Mouse (Mus musculus) myocyte (in vitro differentiated cells): ENCODE measurements around the gene Myo1d. TPM values are rescaled to one million over a fixed set of nuclear protein-coding genes. Genes with fewer than 3 reads are reported as not detected.

Experiments
- H3K27me3 ChIP-seq: one replicate; pipeline ENCODE4 v1.6.1; 2011; ENCODE audit not compliant: control insufficient read depth, insufficient read depth, insufficient read length
- H3K36me3 ChIP-seq: one replicate; pipeline ENCODE4 v1.6.1; 2011; ENCODE audit not compliant: control insufficient read depth, insufficient read depth
- H3K4me2 ChIP-seq: one replicate; pipeline ENCODE4 v1.6.1; 2011; ENCODE audit warnings: low read depth, control low read depth
- H3K4me3 ChIP-seq: one replicate; pipeline ENCODE4 v1.5.1; 2011; ENCODE audit warnings: mild to moderate bottlenecking, control low read depth, moderate library complexity
- H3K79me2 ChIP-seq: one replicate; pipeline ENCODE4 v1.6.1; 2011; ENCODE audit not compliant: control insufficient read depth, insufficient read depth
- H3ac ChIP-seq: one replicate; pipeline ENCODE4 v1.6.1; 2011; ENCODE audit not compliant: control insufficient read depth, insufficient read length
- CEBPB ChIP-seq: IDR thresholded peaks from 2 replicates; pipeline ENCODE4 v1.6.1; 2011; ENCODE audit warnings: mild to moderate bottlenecking, moderate library complexity; ENCODE audit not compliant: poor library complexity, insufficient read depth, severe bottlenecking
- E2F4 ChIP-seq: IDR thresholded peaks from one replicate; pipeline ENCODE4 v1.6.1; 2011; ENCODE audit warnings: mild to moderate bottlenecking, control low read depth, moderate library complexity; ENCODE audit not compliant: insufficient read depth
- MAX ChIP-seq: IDR thresholded peaks from one replicate; pipeline ENCODE4 v1.6.1; 2011; ENCODE audit warnings: low read depth, mild to moderate bottlenecking, control low read depth
- MYOD1 ChIP-seq, 3 experiments: IDR thresholded peaks; one replicate each; pipeline ENCODE4 v1.6.1; 2011; ENCODE audit warnings: control low read depth in 2 of 3, low read depth in 2 of 3, mild to moderate bottlenecking in 2 of 3, moderate library complexity in 1 of 3; ENCODE audit not compliant: insufficient read length in 2 of 3, control insufficient read depth in 1 of 3
- MYOG ChIP-seq, 3 experiments: IDR thresholded peaks; one replicate each; pipeline ENCODE4 v1.6.1; 2011; ENCODE audit warnings: control low read depth in 2 of 3, low read depth in 2 of 3, mild to moderate bottlenecking in 2 of 3; ENCODE audit not compliant: insufficient read length in 2 of 3, control insufficient read depth in 1 of 3, insufficient read depth in 1 of 3
- POLR2A ChIP-seq: IDR thresholded peaks from one replicate; pipeline ENCODE4 v1.6.1; 2011; ENCODE audit warnings: low read depth, mild to moderate bottlenecking, control low read depth, moderate library complexity; ENCODE audit not compliant: insufficient read length
- POLR2AphosphoS2 ChIP-seq: IDR thresholded peaks from one replicate; pipeline ENCODE4 v1.6.1; 2011; ENCODE audit warnings: low read depth, control low read depth; ENCODE audit not compliant: insufficient read length
- REST ChIP-seq: IDR thresholded peaks from one replicate; pipeline ENCODE4 v1.6.1; 2011; ENCODE audit warnings: mild to moderate bottlenecking, control low read depth, moderate library complexity; ENCODE audit not compliant: insufficient read depth, insufficient read length
- SRF ChIP-seq: IDR thresholded peaks from one replicate; pipeline ENCODE4 v1.6.1; 2011; ENCODE audit warnings: low read depth; ENCODE audit not compliant: control insufficient read depth, insufficient read length
- TCF12 ChIP-seq: IDR thresholded peaks from one replicate; pipeline ENCODE4 v1.6.1; 2011; ENCODE audit warnings: mild to moderate bottlenecking, control low read depth; ENCODE audit not compliant: poor library complexity, insufficient read depth, severe bottlenecking
- TCF3 ChIP-seq: IDR thresholded peaks from one replicate; pipeline ENCODE4 v1.6.1; 2011; ENCODE audit warnings: low read depth, control low read depth; ENCODE audit not compliant: insufficient read length
- USF1 ChIP-seq: IDR thresholded peaks from one replicate; pipeline ENCODE4 v1.6.1; 2011; ENCODE audit warnings: low read depth, mild to moderate bottlenecking, control low read depth, moderate library complexity
- polyA plus RNA-seq: library from polyadenylated mRNA; unstranded; fragments of >200 nt; fragmentation: generic; extraction: Trizol; gene quantifications from one replicate; pipeline ENCODE4 v1.2.1, GENCODE M21; 2012; ENCODE audit warnings: missing spikeins

The Myo1d gene
- polyA plus RNA-seq, 1 experiment: 10.5 TPM

- Histone ChIP-seq H3K36me3 (no peaks in the 10 kb centered on the region), H3K4me3 (no peak overlapping the region), H3ac (no peak overlapping the region), H3K27me3 (no peaks in the 10 kb centered on the region), H3K79me2 (no peaks in the 10 kb centered on the region), H3K4me2 (no peak overlapping the region)
- TF ChIP-seq CEBPB (no peak), MYOD1 (IDR thresholded peaks at IDR 0.05; ENCODE audit: control insufficient read depth in 1 of 3, insufficient read length in 2 of 3, low read depth in 2 of 3) (no peak), TCF12 (no peak), E2F4 (no peak), MAX (no peak), TCF3 (no peak), MYOG (IDR thresholded peaks at IDR 0.05; ENCODE audit: control insufficient read depth in 1 of 3, insufficient read depth in 1 of 3, insufficient read length in 2 of 3, low read depth in 2 of 3) (no peak), POLR2A (no peak), REST (no peak), POLR2AphosphoS2 (no peak), SRF (no peak), USF1 (no peak)
Measured at GRCm38 (mm10) chr11:80775535-80775934, 4.3 kb downstream of the Myo1d start.

- no peaks in the 10 kb centered on the region for H3K36me3 ChIP-seq
- H3K4me2 ChIP-seq: no peak overlapping the region
Measured at GRCm38 (mm10) chr11:80772595-80773210, 7.1 kb downstream of the Myo1d start.

DNA sequence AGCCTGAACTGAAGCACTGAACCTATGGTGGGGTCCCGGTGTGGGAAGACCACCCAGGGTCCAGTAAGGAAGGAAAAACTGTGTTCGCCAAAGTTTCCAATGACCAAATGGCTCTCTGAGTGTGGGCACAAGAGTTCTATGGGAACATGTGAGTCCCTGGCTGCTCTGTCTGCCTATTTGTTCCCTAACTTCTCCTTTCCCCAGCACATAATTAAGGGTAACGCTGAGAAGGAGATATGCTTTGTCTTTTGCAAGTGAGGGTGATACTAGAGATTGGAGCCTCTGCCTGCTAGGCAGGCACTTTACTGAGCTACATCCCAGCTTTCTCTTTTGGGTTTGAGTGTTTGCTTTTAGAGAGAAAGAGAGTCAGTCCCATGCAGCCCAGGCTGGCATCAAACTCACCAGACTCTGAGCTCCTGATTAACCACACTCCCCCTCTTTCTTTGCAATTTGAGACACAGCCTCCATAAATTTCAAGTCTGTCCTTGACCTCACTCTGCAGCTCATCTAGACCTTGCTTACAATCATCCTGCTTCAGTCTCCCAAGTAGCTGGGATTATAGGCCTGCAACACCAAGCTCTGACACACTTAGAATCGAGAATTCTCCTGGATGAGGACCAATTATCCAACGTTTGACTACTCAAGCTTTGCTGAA, 8.1 kb downstream of the Myo1d start:
- Histone ChIP-seq H3ac (no peak overlapping the region), H3K4me3 (no peak overlapping the region), H3K36me3 (no peaks in the 10 kb centered on the region), H3K4me2 (no peak overlapping the region), H3K79me2 (no peaks in the 10 kb centered on the region), H3K27me3 (no peaks in the 10 kb centered on the region)
- TF ChIP-seq USF1 (no peak), TCF3 (no peak), MYOD1 (IDR thresholded peaks at IDR 0.05; ENCODE audit: control insufficient read depth in 1 of 3, insufficient read length in 2 of 3, low read depth in 2 of 3) (no peak), REST (no peak), MYOG (IDR thresholded peaks at IDR 0.05; ENCODE audit: control insufficient read depth in 1 of 3, insufficient read depth in 1 of 3, insufficient read length in 2 of 3, low read depth in 2 of 3) (no peak), SRF (no peak), MAX (no peak), E2F4 (no peak), TCF12 (no peak), CEBPB (no peak), POLR2A (no peak), POLR2AphosphoS2 (no peak)

More at GRCm38 (mm10) chr11:80772595-80773210, 7.1 kb downstream of the Myo1d start:
- no peak for TF ChIP-seq SRF
- no peak for TF ChIP-seq POLR2A
- TF ChIP-seq TCF12: no peak
- no peak for TF ChIP-seq E2F4
- no peak for TF ChIP-seq POLR2AphosphoS2
- no peaks in the 10 kb centered on the region for H3K27me3 ChIP-seq
- H3K79me2 ChIP-seq: no peaks in the 10 kb centered on the region
- H3ac ChIP-seq: no peak overlapping the region
- H3K4me3 ChIP-seq: no peak overlapping the region

DNA sequence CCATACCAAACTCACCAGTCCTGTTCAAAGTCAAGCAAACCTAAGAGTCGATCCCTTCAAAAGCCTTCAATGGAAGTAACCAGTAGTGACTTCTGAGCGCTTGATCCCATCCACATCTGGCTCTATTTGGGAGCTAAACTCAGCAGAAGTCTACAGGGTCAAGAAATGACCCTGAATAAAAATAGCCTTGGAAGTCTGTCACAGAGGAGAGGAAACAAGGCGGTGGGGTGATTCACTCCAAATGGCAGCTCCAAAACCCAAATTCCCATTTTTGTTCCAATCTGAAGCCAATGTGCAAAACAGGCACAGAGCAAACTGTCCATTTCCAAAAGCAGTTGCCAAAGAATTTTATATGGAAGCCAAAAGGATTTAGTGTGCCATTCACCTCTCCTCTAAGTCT, 8.6 kb downstream of the Myo1d start:
- TF ChIP-seq MAX (no peak), CEBPB (no peak), POLR2A (no peak), USF1 (no peak), MYOD1 (IDR thresholded peaks at IDR 0.05; ENCODE audit: control insufficient read depth in 1 of 3, insufficient read length in 2 of 3, low read depth in 2 of 3) (no peak), REST (no peak), MYOG (IDR thresholded peaks at IDR 0.05; ENCODE audit: control insufficient read depth in 1 of 3, insufficient read depth in 1 of 3, insufficient read length in 2 of 3, low read depth in 2 of 3) (no peak), TCF12 (no peak), E2F4 (no peak), SRF (no peak), TCF3 (no peak), POLR2AphosphoS2 (no peak)
- no peaks in the 10 kb centered on the region for H3K36me3 ChIP-seq
- H3K4me2 ChIP-seq: no peak overlapping the region
- no peak overlapping the region for H3K4me3 ChIP-seq
- H3ac ChIP-seq: no peak overlapping the region
- H3K27me3 ChIP-seq: no peaks in the 10 kb centered on the region
- H3K79me2 ChIP-seq: no peaks in the 10 kb centered on the region

DNA sequence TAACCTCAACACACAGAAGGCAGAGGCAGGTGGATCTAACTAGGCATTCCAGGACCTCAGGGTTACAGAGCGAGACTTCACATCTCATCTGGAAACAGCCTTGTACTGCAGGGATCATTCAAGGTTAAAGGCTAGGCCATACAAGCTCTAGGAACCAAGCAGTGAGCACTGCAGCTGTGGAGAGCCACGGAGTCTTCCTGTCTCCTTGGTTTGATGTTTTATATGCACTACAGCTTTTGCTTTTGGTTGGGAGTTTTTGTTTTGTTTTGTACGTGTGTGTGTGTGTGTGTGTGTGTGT, 12.6 kb downstream of the Myo1d start:
- H3K36me3 ChIP-seq: no peaks in the 10 kb centered on the region

More for the DNA sequence above, 12.6 kb downstream of the Myo1d start:
- Histone ChIP-seq H3ac (no peak overlapping the region), H3K27me3 (no peaks in the 10 kb centered on the region), H3K79me2 (no peaks in the 10 kb centered on the region), H3K4me3 (no peak overlapping the region), H3K4me2 (no peak overlapping the region)
- TF ChIP-seq POLR2A (no peak), SRF (no peak)
